Mouse (Mus musculus) heart, adult 2 months (tissue): ENCODE results near the gene Dusp16.

Source experiments
- CTCF ChIP-seq: fragments of 200-600 bp; IDR thresholded peaks from 2 replicates; pipeline ENCODE4 v1.8.1; 2022; ENCODE audit warnings: antibody characterized with exemption, mild to moderate bottlenecking, moderate library complexity
- POLR2A ChIP-seq: fragments of 200-500 bp; IDR thresholded peaks from 2 replicates; pipeline ENCODE4 v1.6.1; 2011; ENCODE audit warnings: mild to moderate bottlenecking, low read depth, low read length, control low read depth; ENCODE audit not compliant: insufficient read depth

DNA sequence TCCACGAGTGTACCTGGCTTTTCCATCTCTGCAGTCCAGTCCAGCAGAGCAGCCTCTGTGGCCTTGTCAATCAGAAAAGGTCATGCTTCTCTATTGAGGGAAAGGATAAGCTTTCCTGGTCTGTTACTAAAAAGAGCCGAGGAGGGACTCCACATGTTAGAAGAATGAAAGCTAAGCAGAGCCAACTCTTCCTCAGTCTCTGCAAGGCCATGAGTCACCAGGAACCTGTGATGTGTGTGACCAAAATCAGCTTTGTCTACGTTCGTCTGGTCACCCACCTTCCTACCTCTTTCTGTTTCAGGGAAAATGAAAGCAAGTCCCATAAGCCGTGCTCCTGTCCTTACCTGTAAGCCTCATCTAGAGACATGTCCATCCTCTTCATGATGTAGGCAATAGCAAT is 72.3 kb downstream of the Dusp16 start:
- no peak for TF ChIP-seq POLR2A
- no peak for TF ChIP-seq CTCF
